Mouse (Mus musculus) liver, embryonic 14.5 days (tissue): ENCODE measurements around the gene Tmem63b.

ENCODE experiments used
- CTCF ChIP-seq: IDR thresholded peaks from 2 replicates; pipeline ENCODE4 v1.5.1; 2016; ENCODE audit warnings: antibody characterized with exemption, low read depth, control low read depth
- EP300 ChIP-seq: IDR thresholded peaks from 2 replicates; pipeline ENCODE4 v1.6.1; 2016; ENCODE audit warnings: antibody characterized with exemption, low read depth

GRCm38 (mm10) chr17:45644185-45644584, 42.5 kb downstream of the Tmem63b start:
- TF ChIP-seq CTCF = 0 out of 2 replicates have a peak, but pooled peaks have one; percentile 7
- no peak for TF ChIP-seq EP300
